Mouse (Mus musculus): ENCODE measurements around the gene Miip. TPM values are rescaled to one million over a fixed set of nuclear protein-coding genes. Genes with fewer than 3 reads are reported as not detected.

Miip gene
- polyA plus RNA-seq (2012; rRNA removed) (94.4 and 98.1 TPM in 2 replicates), polyA plus RNA-seq (2014; fragmentation: Nextera tagmentation; extraction: Ambion mirVana) (22.4 and 29.1 TPM in 2 replicates)

- under 1% methylated on average over 27 of the region's 30 CpGs for WGBS
- peak within 1 kb of the TSS; percentile 86 for H3K4me2 ChIP-seq (replicated peaks; ENCODE audit: low read depth, low read length, severe bottlenecking)
- peak; percentile 99 for DNase-seq (ENCODE audit: low spot score)
- peak within 1 kb of the TSS; percentile 75 for H3K27ac ChIP-seq (replicated peaks; ENCODE audit: low read depth, low read length)
- ATAC-seq (ENCODE audit: low FRiP score, low read depth) = peak; percentile 99
- no peak; the same call in 1 of the 2 replicates for TF ChIP-seq POLR2A (IDR thresholded peaks at IDR 0.05; ENCODE audit: borderline replicate concordance, extremely low read depth, insufficient read depth, insufficient read length)
- no peaks in the 10 kb centered on the region for H3K27me3 ChIP-seq (ENCODE audit: control insufficient read depth, insufficient read depth, low read length)
- peak within 1 kb of the TSS; percentile 72 for H3K9ac ChIP-seq (ENCODE audit: low read depth, low read length, severe bottlenecking)
- H3K36me3 ChIP-seq (ENCODE audit: control insufficient read depth, insufficient read depth, low read length) = peaks cover 34% of the 10 kb centered on the region
- H3K4me3 ChIP-seq (replicated peaks; ENCODE audit: low read length) = peak within 1 kb of the TSS; percentile 76
- H3K4me1 ChIP-seq (ENCODE audit: control insufficient read depth, insufficient read depth, low read length) = peaks cover 15% of the 10 kb centered on the region
- H3K9me3 ChIP-seq (ENCODE audit: control insufficient read depth, low read length) = no peaks in the 10 kb centered on the region
Observed at GRCm38 (mm10) chr4:147868450-147869031, at the start of gene Miip, which contains the start of gene Fv1. TSS of gene Miip (minus strand) at chr4:147868816. TSS of gene Fv1 (plus strand) at chr4:147868979.

- peaks cover 51% of the 10 kb centered on the region for H3K36me3 ChIP-seq (ENCODE audit: control insufficient read depth, insufficient read depth, low read length)
- 79% methylated on average over 5 of the region's 5 CpGs for WGBS
- no peak overlapping the region for H3K27ac ChIP-seq (replicated peaks; ENCODE audit: low read depth, low read length)
- H3K4me3 ChIP-seq (replicated peaks; ENCODE audit: low read length) = no peak overlapping the region
- no peak for TF ChIP-seq POLR2A (IDR thresholded peaks at IDR 0.05; ENCODE audit: borderline replicate concordance, extremely low read depth, insufficient read depth, insufficient read length)
- H3K9me3 ChIP-seq (ENCODE audit: control insufficient read depth, low read length) = no peaks in the 10 kb centered on the region
- no peak overlapping the region for H3K4me2 ChIP-seq (replicated peaks; ENCODE audit: low read depth, low read length, severe bottlenecking)
- peaks cover 3% of the 10 kb centered on the region; the same call in 1 of the 2 replicates for H3K4me1 ChIP-seq (ENCODE audit: control insufficient read depth, insufficient read depth, low read length)
- ATAC-seq (ENCODE audit: low FRiP score, low read depth) (no peak), DNase-seq (ENCODE audit: low spot score) (no peak)
- H3K9ac ChIP-seq (ENCODE audit: low read depth, low read length, severe bottlenecking) = no peak overlapping the region
- no peaks in the 10 kb centered on the region for H3K27me3 ChIP-seq (ENCODE audit: control insufficient read depth, insufficient read depth, low read length)
Observed at GRCm38 (mm10) chr4:147909486-147909885, 40.9 kb upstream of the Miip start.

- no peaks in the 10 kb centered on the region for H3K9me3 ChIP-seq (ENCODE audit: control insufficient read depth, low read length)
- 75% methylated on average over 5 of the region's 5 CpGs for WGBS
Observed at GRCm38 (mm10) chr4:147906230-147906629, 37.6 kb upstream of the Miip start.

GRCm38 (mm10) chr4:147905090-147905659 lies 36.6 kb upstream of the Miip start:
- TF ChIP-seq POLR2A (IDR thresholded peaks at IDR 0.05; ENCODE audit: borderline replicate concordance, extremely low read depth, insufficient read depth, insufficient read length) = no peak
- ATAC-seq (ENCODE audit: low FRiP score, low read depth) (no peak), DNase-seq (ENCODE audit: low spot score) (no peak)
- peak overlapping the region; percentile 75 for H3K4me2 ChIP-seq (replicated peaks; ENCODE audit: low read depth, low read length, severe bottlenecking)
- WGBS = 1% methylated on average over 8 of the region's 8 CpGs
- H3K4me3 ChIP-seq (replicated peaks; ENCODE audit: low read length) = peak overlapping the region; percentile 87
- peak overlapping the region; percentile 93; the same call in 1 of the 2 replicates for H3K9ac ChIP-seq (ENCODE audit: low read depth, low read length, severe bottlenecking)
- H3K4me1 ChIP-seq (ENCODE audit: control insufficient read depth, insufficient read depth, low read length) = peaks cover 3% of the 10 kb centered on the region; the same call in 1 of the 2 replicates
- no peaks in the 10 kb centered on the region for H3K9me3 ChIP-seq (ENCODE audit: control insufficient read depth, low read length)
- peaks cover 33% of the 10 kb centered on the region for H3K36me3 ChIP-seq (ENCODE audit: control insufficient read depth, insufficient read depth, low read length)
- H3K27ac ChIP-seq (replicated peaks; ENCODE audit: low read depth, low read length) = no peak overlapping the region
- no peaks in the 10 kb centered on the region for H3K27me3 ChIP-seq (ENCODE audit: control insufficient read depth, insufficient read depth, low read length)

More at GRCm38 (mm10) chr4:147906230-147906629, 37.6 kb upstream of the Miip start:
- ATAC-seq (ENCODE audit: low FRiP score, low read depth) (no peak), DNase-seq (ENCODE audit: low spot score) (no peak)
- no peak overlapping the region for H3K4me2 ChIP-seq (replicated peaks; ENCODE audit: low read depth, low read length, severe bottlenecking)
- H3K4me1 ChIP-seq (ENCODE audit: control insufficient read depth, insufficient read depth, low read length) = peaks cover 3% of the 10 kb centered on the region; the same call in 1 of the 2 replicates
- no peak for TF ChIP-seq POLR2A (IDR thresholded peaks at IDR 0.05; ENCODE audit: borderline replicate concordance, extremely low read depth, insufficient read depth, insufficient read length)
- H3K4me3 ChIP-seq (replicated peaks; ENCODE audit: low read length) = no peak overlapping the region
- H3K27me3 ChIP-seq (ENCODE audit: control insufficient read depth, insufficient read depth, low read length) = no peaks in the 10 kb centered on the region
- no peak overlapping the region for H3K9ac ChIP-seq (ENCODE audit: low read depth, low read length, severe bottlenecking)
- peaks cover 36% of the 10 kb centered on the region for H3K36me3 ChIP-seq (ENCODE audit: control insufficient read depth, insufficient read depth, low read length)
- no peak overlapping the region for H3K27ac ChIP-seq (replicated peaks; ENCODE audit: low read depth, low read length)

GRCm38 (mm10) chr4:147904313-147905089 lies 35.9 kb upstream of the Miip start, which contains the start of gene Mfn2:
TSS of gene Mfn2 (minus strand) at chr4:147904704.
- no peak for TF ChIP-seq POLR2A (IDR thresholded peaks at IDR 0.05; ENCODE audit: borderline replicate concordance, extremely low read depth, insufficient read depth, insufficient read length)
- DNase-seq (ENCODE audit: low spot score) (peak; percentile 85), ATAC-seq (ENCODE audit: low FRiP score, low read depth) (peak; percentile 96)
- Histone ChIP-seq H3K27ac (replicated peaks; ENCODE audit: low read depth, low read length) (peak within 1 kb of the TSS; percentile 85), H3K9me3 (ENCODE audit: control insufficient read depth, low read length) (no peaks in the 10 kb centered on the region), H3K4me2 (replicated peaks; ENCODE audit: low read depth, low read length, severe bottlenecking) (peak within 1 kb of the TSS; percentile 75), H3K27me3 (ENCODE audit: control insufficient read depth, insufficient read depth, low read length) (no peaks in the 10 kb centered on the region), H3K4me1 (ENCODE audit: control insufficient read depth, insufficient read depth, low read length) (peaks cover 3% of the 10 kb centered on the region; the same call in 1 of the 2 replicates), H3K36me3 (ENCODE audit: control insufficient read depth, insufficient read depth, low read length) (peaks cover 33% of the 10 kb centered on the region), H3K4me3 (replicated peaks; ENCODE audit: low read length) (peak within 1 kb of the TSS; percentile 87), H3K9ac (ENCODE audit: low read depth, low read length, severe bottlenecking) (peak within 1 kb of the TSS; percentile 93)
- under 1% methylated on average over 36 of the region's 59 CpGs for WGBS

Measured in limb, embryonic 14.5 days (tissue).